ENCODE assay signal across 13 mouse cellular contexts in genomic region chr6:125424156-125424555, GRCm38 (mm10). TPM values are rescaled to one million over a fixed set of nuclear protein-coding genes. Genes with fewer than 3 reads are reported as not detected.
DNase-seq lines count a peak whose midpoint lies in the region; ATAC-seq and TF ChIP-seq lines count a peak whose summit lies in the region.
"Had no signal": no experiment of that assay in that cellular context is flagged by ENCODE, and none has a peak within 500 bp of the region (broad histone marks: within the 10 kb centered on the region; RNA-seq: fewer than 3 reads in every experiment).

No protein-coding gene starts in this region.

- 34% methylated on average over 3 of the region's 3 CpGs for WGBS in embryonic facial prominence, embryonic 15.5 days
- WGBS in stomach, postnatal 0 days, result 50% methylated on average over 3 of the region's 3 CpGs

- H3K27ac ChIP-seq in embryonic facial prominence, embryonic 15.5 days (replicated peaks), result peak overlapping the region; percentile 84
- peak overlapping the region; percentile 80 for H3K27ac ChIP-seq in stomach, postnatal 0 days (replicated peaks)
- H3K27ac ChIP-seq: liver, embryonic 13.5 days; macrophage had no signal

- H3K4me1 ChIP-seq in embryonic facial prominence, embryonic 15.5 days, result peaks cover 58% of the 10 kb centered on the region
- no peaks in the 10 kb centered on the region; the same call in 1 of the 2 replicates for H3K4me1 ChIP-seq in stomach, postnatal 0 days (replicated peaks; ENCODE audit: control insufficient read depth, insufficient read depth)

- no peak for TF ChIP-seq EP300 in stomach, postnatal 0 days (optimal IDR thresholded peaks at IDR 0.05)

- H3K4me3 ChIP-seq in embryonic facial prominence, embryonic 15.5 days (replicated peaks), result no peak overlapping the region
- no peak overlapping the region for H3K4me3 ChIP-seq in stomach, postnatal 0 days (ENCODE audit: low read depth, low read length)
- H3K4me3 ChIP-seq: liver, embryonic 13.5 days had no signal

- H3K27me3 ChIP-seq in embryonic facial prominence, embryonic 15.5 days, result no peaks in the 10 kb centered on the region
- no peaks in the 10 kb centered on the region for H3K27me3 ChIP-seq in stomach, postnatal 0 days (ENCODE audit: control insufficient read depth, insufficient read depth, low read length)
- H3K27me3 ChIP-seq: liver, embryonic 13.5 days had no signal

- peak; percentile 29 for DNase-seq in gastrocnemius, postnatal 14 days
- DNase-seq in gastrocnemius, adult 18-20 months (ENCODE audit: low spot score), result no peak
- peak; percentile 61 for DNase-seq in urinary bladder, postnatal 14 days (ENCODE audit: low spot score)
- no peak for DNase-seq in urinary bladder, postnatal 4 days (ENCODE audit: low spot score in 2 of 2)
- DNase-seq in stomach, postnatal 0 days (ENCODE audit: low spot score), result no peak
- DNase-seq in cerebellum, adult 9-10 months, result no peak
- no peak for DNase-seq in left cerebral cortex, postnatal 10 days (ENCODE audit: extremely low spot score in 1 of 2, low spot score in 2 of 2)
- DNase-seq: cerebellum, adult 8-10 months; liver, embryonic 13.5 days; retina, postnatal 1 day had no signal

- no peak for ATAC-seq in embryonic facial prominence, embryonic 15.5 days (ENCODE audit: insufficient number of reproducible peaks, low FRiP score, low TSS enrichment, low read depth)
- no peak for ATAC-seq in stomach, postnatal 0 days (ENCODE audit: low FRiP score, low TSS enrichment)

- intact Hi-C loops in gastrocnemius, postnatal 14 days (cut with DNase I; ENCODE audit: low total_unique reads), result no loop called here
- intact Hi-C loops in left cerebral cortex, postnatal 10 days (cut with DNase I), result loop anchor here (10.0 kb wide), 1 partner anchor 1051 kb away; no protein-coding TSS in a partner anchor

- H3K36me3 ChIP-seq in embryonic facial prominence, embryonic 15.5 days, result no peaks in the 10 kb centered on the region
- no peaks in the 10 kb centered on the region for H3K36me3 ChIP-seq in stomach, postnatal 0 days (ENCODE audit: control insufficient read depth, insufficient read depth, low read length)
- H3K36me3 ChIP-seq: liver, embryonic 13.5 days had no signal

- TF ChIP-seq CTCF in stomach, postnatal 0 days (IDR thresholded peaks at IDR 0.05; ENCODE audit: low read depth), result no peak

- H3K9ac ChIP-seq in embryonic facial prominence, embryonic 15.5 days, result no peak overlapping the region
- H3K9ac ChIP-seq in stomach, postnatal 0 days (ENCODE audit: low read length), result no peak overlapping the region
- H3K9ac ChIP-seq: liver, embryonic 13.5 days had no signal

- H3K9me3 ChIP-seq in embryonic facial prominence, embryonic 15.5 days (replicated peaks), result no peaks in the 10 kb centered on the region
- no peaks in the 10 kb centered on the region for H3K9me3 ChIP-seq in stomach, postnatal 0 days (ENCODE audit: control insufficient read depth, low read length)
- H3K9me3 ChIP-seq: liver, embryonic 13.5 days had no signal

- no peak overlapping the region for H3K4me2 ChIP-seq in embryonic facial prominence, embryonic 15.5 days (replicated peaks)
- no peak overlapping the region for H3K4me2 ChIP-seq in stomach, postnatal 0 days (replicated peaks; ENCODE audit: low read depth)
- H3K4me2 ChIP-seq: liver, embryonic 13.5 days had no signal

RNA-seq across cellular contexts. Expression of gene Plekhg6, which starts 43.6 kb away (rescaled TPM):
- not detected for total RNA-seq in gastrocnemius, postnatal 14 days (2021)
- total RNA-seq in gastrocnemius, adult 18-20 months (2021), result not detected
- polyA plus RNA-seq in embryonic facial prominence, embryonic 15.5 days (2015; fragmentation: Nextera tagmentation; extraction: Ambion mirVana), result 3.5 and 3.8 TPM in 2 replicates
- 6.3 and 6.7 TPM in 2 replicates for polyA plus RNA-seq in stomach, postnatal 0 days (2015; fragmentation: Nextera tagmentation; extraction: Ambion mirVana)
- under 1 TPM; 0.14 to 0.24 TPM for total RNA-seq in left cerebral cortex, postnatal 10 days (2021)
- total RNA-seq: gastrocnemius, adult 8-10 months had no signal
- polyA plus RNA-seq: macrophage had no signal

Comparison
In these comparisons a context has a peak if more than half of its experiments do, and no peak if none do; other contexts are left out.
1. DNase-seq: peak in gastrocnemius, postnatal 14 days (single experiment) and urinary bladder, postnatal 14 days (single experiment); none in gastrocnemius, adult 18-20 months (single experiment), urinary bladder, postnatal 4 days (0 of 2), stomach, postnatal 0 days (single experiment), cerebellum, adult 9-10 months (single experiment) and left cerebral cortex, postnatal 10 days (0 of 2).